Mouse (Mus musculus) liver, embryonic 14.5 days (tissue): ENCODE measurements around the gene Ier2. TPM values are rescaled to one million over a fixed set of nuclear protein-coding genes. Genes with fewer than 3 reads are reported as not detected.

ENCODE experiments used
- ATAC-seq: fragments of 200-750 bp; cut with Nextera tagmentation; 2 replicates; pipeline ENCODE4 v1.8.0; 2017; ENCODE audit warnings: moderate number of reproducible peaks, mild to moderate bottlenecking, moderate library complexity; ENCODE audit not compliant: insufficient read depth
- DNase-seq, 3 experiments: peaks; one replicate each; pipeline ENCODE4 v3.0.0-alpha.2; 2012 to 2013; ENCODE audit warnings: low read depth in 3 of 3, low spot score in 3 of 3
- H3K27ac ChIP-seq: fragments of 300-500 bp; sonication (generic); 2 replicates; pipeline ENCODE4 v1.5.1; 2014; ENCODE audit warnings: moderate library complexity, mild to moderate bottlenecking, control low read depth, inconsistent platforms
- H3K27me3 ChIP-seq: fragments of 300-500 bp; sonication (generic); 2 replicates; pipeline ENCODE4 v1.6.1; 2014; ENCODE audit warnings: mild to moderate bottlenecking, low read length, moderate library complexity; ENCODE audit not compliant: control insufficient read depth, insufficient read depth
- H3K36me3 ChIP-seq: fragments of 300-500 bp; sonication (generic); replicated peaks from 2 replicates; pipeline ENCODE4 v1.6.1; 2014; ENCODE audit warnings: low read depth; ENCODE audit not compliant: control insufficient read depth, insufficient read depth
- H3K4me1 ChIP-seq, 2 experiments: fragments of 200-500 bp in 1 of 2; fragments of 300-500 bp in 1 of 2; sonication (generic) in 1 of 2; replicated peaks; 2 replicates each; pipeline ENCODE4 v1.6.1; 2012 to 2014; ENCODE audit warnings: antibody characterized with exemption in 1 of 2, inconsistent platforms in 1 of 2, low read length in 1 of 2; ENCODE audit not compliant: control insufficient read depth in 2 of 2, insufficient read depth in 2 of 2
- H3K4me2 ChIP-seq: fragments of 300-500 bp; sonication (generic); 2 replicates; pipeline ENCODE4 v1.6.1; 2014; ENCODE audit warnings: low read depth, mild to moderate bottlenecking, control low read depth, moderate library complexity
- H3K4me3 ChIP-seq, 2 experiments: fragments of 200-500 bp in 1 of 2; fragments of 300-500 bp in 1 of 2; sonication (generic) in 1 of 2; 2 replicates each; pipeline ENCODE4 v1.5.1; 2012 to 2014; ENCODE audit warnings: low read depth in 2 of 2, low read length in 2 of 2, mild to moderate bottlenecking in 2 of 2, control low read depth in 1 of 2, inconsistent platforms in 1 of 2, moderate library complexity in 1 of 2; ENCODE audit not compliant: insufficient read depth in 1 of 2
- H3K9ac ChIP-seq: fragments of 300-500 bp; sonication (generic); replicated peaks from 2 replicates; pipeline ENCODE4 v1.6.1; 2014; ENCODE audit warnings: mild to moderate bottlenecking, control low read depth, moderate library complexity
- H3K9me3 ChIP-seq: fragments of 300-500 bp; sonication (generic); 2 replicates; pipeline ENCODE4 v1.6.1; 2016; ENCODE audit warnings: low read length, mixed read lengths; ENCODE audit not compliant: control insufficient read depth
- CTCF ChIP-seq: IDR thresholded peaks from 2 replicates; pipeline ENCODE4 v1.5.1; 2016; ENCODE audit warnings: antibody characterized with exemption, low read depth, control low read depth
- EP300 ChIP-seq: IDR thresholded peaks from 2 replicates; pipeline ENCODE4 v1.6.1; 2016; ENCODE audit warnings: antibody characterized with exemption, low read depth
- WGBS: fragments of 180-500 bp; shearing (Covaris S2); extraction: QIAGEN DNeasy Blood & Tissue Kit; methylation state at CpG from one replicate; pipeline ENCODE4 v1.1.7; 2014; ENCODE audit not compliant: insufficient replicate concordance; 5-methylcytosine and 5-hydroxymethylcytosine counted together
- polyA plus RNA-seq, 2 experiments: library from polyadenylated mRNA; depleted of rRNA in 1 of 2; stranded (reverse) in 1 of 2; unstranded in 1 of 2; fragments of >200 nt; fragmentation: Nextera tagmentation in 1 of 2; extraction: Ambion mirVana in 1 of 2; gene quantifications; 2 replicates each; pipeline versions ENCODE4 v1.2.1 to v1.2.3; 2012 to 2014

Gene Ier2
- polyA plus RNA-seq, 2 experiments: 8.4 to 12.6 TPM

- TF ChIP-seq CTCF: no peak
- TF ChIP-seq EP300: no peak
- Histone ChIP-seq H3K4me2 (no peak overlapping the region), H3K36me3 (peaks cover 22% of the 10 kb centered on the region), H3K4me1 (peaks cover 17 to 18% of the 10 kb centered on the region in 2 experiments), H3K9ac (no peak overlapping the region), H3K4me3 (no peak overlapping the region), H3K27me3 (no peaks in the 10 kb centered on the region), H3K27ac (no peak overlapping the region), H3K9me3 (no peaks in the 10 kb centered on the region)
- WGBS: 78% methylated on average over 5 of the region's 5 CpGs
- DNase-seq: no peak
- no peak for ATAC-seq
Measured at GRCm38 (mm10) chr8:84698288-84698687, 35.6 kb upstream of the Ier2 start.

DNA sequence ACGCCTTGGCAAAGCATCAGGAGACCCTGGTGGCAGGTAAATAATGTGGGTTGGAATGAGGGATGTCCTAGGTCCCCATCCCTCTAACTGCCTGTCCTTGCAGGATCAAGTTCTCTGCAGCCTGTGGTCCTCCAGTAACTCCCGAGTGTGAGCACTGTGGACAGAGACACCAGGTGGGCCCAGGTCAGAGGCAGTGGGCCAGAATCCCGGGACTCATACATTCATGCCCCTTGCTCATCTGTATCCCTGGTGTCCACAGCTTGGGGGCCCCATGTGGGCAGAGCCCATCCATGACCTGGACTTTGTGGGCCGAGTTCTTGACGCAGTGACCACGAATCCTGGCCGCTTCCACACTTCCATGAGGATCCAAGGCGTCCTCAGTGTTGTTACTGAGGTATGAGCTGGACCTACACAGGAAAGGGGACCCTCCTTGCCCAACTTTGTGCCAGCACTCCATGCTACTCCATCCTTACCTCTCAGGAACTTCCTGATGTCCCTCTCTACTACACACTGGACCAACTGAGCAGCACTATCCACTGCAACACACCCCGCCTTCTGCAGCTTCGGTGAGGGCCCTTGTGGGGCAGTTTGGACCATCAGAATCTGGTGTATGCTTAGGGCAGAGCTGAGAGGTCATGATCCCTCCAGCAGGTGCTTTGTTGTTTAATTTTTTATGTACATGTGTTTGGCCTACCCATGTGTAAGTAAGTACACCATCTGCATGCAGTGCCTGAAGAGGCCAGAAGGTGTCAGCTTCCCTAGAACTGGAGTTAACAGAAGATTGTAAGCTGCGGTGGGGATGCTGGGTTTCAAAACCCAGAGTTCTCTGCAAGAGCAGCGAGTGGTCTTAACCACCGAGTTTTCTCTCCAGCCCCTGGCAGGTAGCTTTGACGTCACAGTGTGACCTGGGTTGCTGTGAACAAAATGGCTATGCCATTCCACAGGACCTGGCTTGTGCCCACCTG is 34.8 kb upstream of the Ier2 start:
- Histone ChIP-seq H3K36me3 (peaks cover 18% of the 10 kb centered on the region), H3K4me1 (peaks cover 17 to 18% of the 10 kb centered on the region in 2 experiments), H3K9ac (no peak overlapping the region), H3K9me3 (no peaks in the 10 kb centered on the region), H3K27me3 (no peaks in the 10 kb centered on the region), H3K4me2 (no peak overlapping the region), H3K27ac (no peak overlapping the region), H3K4me3 (no peak overlapping the region)
- peak in 1 of 3 experiments; percentile 52 for DNase-seq
- no peak for ATAC-seq
- 73% methylated on average over 14 of the region's 14 CpGs for WGBS
- TF ChIP-seq CTCF (peak; percentile 80), EP300 (no peak)

- Histone ChIP-seq H3K9ac (no peak overlapping the region), H3K27ac (no peak overlapping the region), H3K4me3 (no peak overlapping the region), H3K27me3 (no peaks in the 10 kb centered on the region), H3K4me1 (peaks cover 10 to 11% of the 10 kb centered on the region in 2 experiments), H3K4me2 (no peak overlapping the region), H3K9me3 (no peaks in the 10 kb centered on the region), H3K36me3 (peaks cover 21% of the 10 kb centered on the region)
- ATAC-seq (no peak), DNase-seq (no peak)
- no peak for TF ChIP-seq EP300
- no peak for TF ChIP-seq CTCF
- WGBS: 75% methylated on average over 6 of the region's 6 CpGs
Measured at GRCm38 (mm10) chr8:84695140-84695539, 32.5 kb upstream of the Ier2 start.

- no peak overlapping the region for H3K4me2 ChIP-seq
- peaks cover 9 to 12% of the 10 kb centered on the region in 2 experiments for H3K4me1 ChIP-seq
- no peak overlapping the region for H3K27ac ChIP-seq
- H3K27me3 ChIP-seq: no peaks in the 10 kb centered on the region
- peaks cover 18% of the 10 kb centered on the region for H3K36me3 ChIP-seq
- TF ChIP-seq EP300 (no peak), CTCF (no peak)
- DNase-seq: no peak
- no peak for ATAC-seq
- no peaks in the 10 kb centered on the region for H3K9me3 ChIP-seq
- H3K9ac ChIP-seq: no peak overlapping the region
- 72% methylated on average over 4 of the region's 4 CpGs for WGBS
- H3K4me3 ChIP-seq: no peak overlapping the region
Measured at GRCm38 (mm10) chr8:84693332-84693731, 30.7 kb upstream of the Ier2 start.

GRCm38 (mm10) chr8:84689091-84689915 is 26.7 kb upstream of the Ier2 start:
- TF ChIP-seq EP300: peak; percentile 8; the same call in 1 of the 2 replicates
- TF ChIP-seq CTCF: 0 out of 2 replicates have a peak, but pooled peaks have one; percentile 30
- H3K36me3 ChIP-seq: peaks cover 12% of the 10 kb centered on the region; the same call in 1 of the 2 replicates
- DNase-seq (peak; percentile 80 to 89 (median 86)), ATAC-seq (peak; percentile 68)
- under 1% methylated on average over 47 of the region's 47 CpGs for WGBS
- H3K4me2 ChIP-seq: peak overlapping the region; percentile 91
- no peaks in the 10 kb centered on the region for H3K9me3 ChIP-seq
- peaks cover 27 to 32% of the 10 kb centered on the region in 2 experiments for H3K4me1 ChIP-seq
- peak overlapping the region; percentile 80 for H3K9ac ChIP-seq
- peak overlapping the region; percentile 63 for H3K27ac ChIP-seq
- H3K4me3 ChIP-seq: peak overlapping the region; percentile 73 to 89
- H3K27me3 ChIP-seq: no peaks in the 10 kb centered on the region
